Comparison of ENCODE assay signal across 10 mouse cellular contexts in the genomic region with DNA sequence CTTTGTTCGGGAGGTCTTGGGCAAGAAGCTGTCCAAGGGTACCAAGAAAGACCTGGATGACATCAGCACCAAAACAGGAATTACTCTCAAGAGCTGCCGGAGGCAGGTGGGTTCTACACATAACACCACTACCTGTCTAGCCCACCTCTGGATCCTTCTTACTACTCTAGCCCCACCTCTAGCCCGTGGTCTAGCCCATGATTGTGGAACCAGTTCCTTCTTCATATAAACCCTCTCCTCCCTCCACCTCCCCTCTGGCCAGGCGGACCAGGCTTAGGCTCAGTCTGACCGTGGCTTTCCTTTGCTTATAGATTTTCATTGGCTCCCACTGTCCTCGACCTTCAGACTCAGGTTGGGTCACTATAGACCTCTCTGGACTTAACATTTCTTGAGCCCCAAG. TPM values are rescaled to one million over a fixed set of nuclear protein-coding genes. Genes with fewer than 3 reads are reported as not detected.
DNase-seq lines count a peak whose midpoint lies in the region; ATAC-seq and TF ChIP-seq lines count a peak whose summit lies in the region.
"Had no signal": no experiment of that assay in that cellular context is flagged by ENCODE, and none has a peak within 500 bp of the region (broad histone marks: within the 10 kb centered on the region; RNA-seq: fewer than 3 reads in every experiment).

No protein-coding gene starts in this region.

- no peaks in the 10 kb centered on the region for H3K9me3 ChIP-seq in heart, embryonic 13.5 days
- no peaks in the 10 kb centered on the region for H3K9me3 ChIP-seq in G1E (replicated peaks)
- no peaks in the 10 kb centered on the region for H3K9me3 ChIP-seq in forebrain, postnatal 0 days (ENCODE audit: low read length)
- H3K9me3 ChIP-seq in liver, postnatal 0 days (ENCODE audit: low read length): no peaks in the 10 kb centered on the region

- no peaks in the 10 kb centered on the region for H3K27me3 ChIP-seq in heart, embryonic 13.5 days (replicated peaks)
- no peaks in the 10 kb centered on the region for H3K27me3 ChIP-seq in G1E (ENCODE audit: insufficient read depth, low read length)
- H3K27me3 ChIP-seq in forebrain, postnatal 0 days (ENCODE audit: insufficient read depth, low read length): no peaks in the 10 kb centered on the region
- 0 out of 2 replicates have a peak, but pooled peaks cover 4% of the 10 kb centered on the region for H3K27me3 ChIP-seq in liver, postnatal 0 days (ENCODE audit: insufficient read depth, low read length)

- no peak for ATAC-seq in heart, embryonic 13.5 days (ENCODE audit: extremely low read depth, insufficient number of reproducible peaks, low FRiP score, low TSS enrichment)
- no peak for ATAC-seq in G1E (ENCODE audit: extremely low read depth, insufficient number of reproducible peaks, low FRiP score, poor library complexity, severe bottlenecking)
- no peak for ATAC-seq in forebrain, postnatal 0 days
- ATAC-seq in liver, postnatal 0 days: no peak

- no peak for TF ChIP-seq CTCF in G1E (IDR thresholded peaks at IDR 0.05; ENCODE audit: low read depth, low read length)
- TF ChIP-seq CTCF in forebrain, postnatal 0 days (IDR thresholded peaks at IDR 0.05; ENCODE audit: low read depth): no peak
- no peak for TF ChIP-seq CTCF in liver, postnatal 0 days (IDR thresholded peaks at IDR 0.05; ENCODE audit: low read depth)

- no peak for DNase-seq in heart, adult 8-10 months (ENCODE audit: low spot score)
- no peak for DNase-seq in G1E (ENCODE audit: low spot score)
- DNase-seq in forebrain, postnatal 0 days: no peak
- DNase-seq in liver, postnatal 0 days: no peak
- DNase-seq in adrenal gland, adult (ENCODE audit: inconsistent age in 2 of 2, low spot score in 1 of 2): no peak
- DNase-seq in testis, postnatal 14 days (ENCODE audit: low spot score): no peak
- DNase-seq in adrenal gland, postnatal 4 days (ENCODE audit: low spot score in 2 of 2): no peak
- DNase-seq: layer of hippocampus, adult 9-11 months; retina, postnatal 1 day had no signal

- peaks cover 47% of the 10 kb centered on the region for H3K36me3 ChIP-seq in heart, embryonic 13.5 days
- H3K36me3 ChIP-seq in G1E (replicated peaks): peaks cover 54% of the 10 kb centered on the region
- peaks cover 33% of the 10 kb centered on the region for H3K36me3 ChIP-seq in forebrain, postnatal 0 days (ENCODE audit: insufficient read depth)
- peaks cover 36% of the 10 kb centered on the region for H3K36me3 ChIP-seq in liver, postnatal 0 days (replicated peaks; ENCODE audit: insufficient read depth, low read length)

- H3K4me1 ChIP-seq in heart, embryonic 13.5 days: peaks cover 45% of the 10 kb centered on the region
- H3K4me1 ChIP-seq in G1E (ENCODE audit: insufficient read depth, low read depth, low read length): peaks cover 60% of the 10 kb centered on the region
- H3K4me1 ChIP-seq in forebrain, postnatal 0 days (ENCODE audit: insufficient read depth): peaks cover 23% of the 10 kb centered on the region
- H3K4me1 ChIP-seq in liver, postnatal 0 days (ENCODE audit: insufficient read depth): peaks cover 29% of the 10 kb centered on the region

- no peak overlapping the region for H3K27ac ChIP-seq in heart, embryonic 13.5 days (replicated peaks)
- H3K27ac ChIP-seq in forebrain, postnatal 0 days (ENCODE audit: low read depth, low read length): no peak overlapping the region
- H3K27ac ChIP-seq in liver, postnatal 0 days (ENCODE audit: low read depth): no peak overlapping the region

- WGBS in heart, embryonic 13.5 days: 79% methylated on average over 6 of the region's 6 CpGs
- 82% methylated on average over 6 of the region's 6 CpGs for WGBS in forebrain, postnatal 0 days
- WGBS in liver, postnatal 0 days (ENCODE audit: insufficient replicate concordance): 86% methylated on average over 6 of the region's 6 CpGs

- peak overlapping the region; percentile 95 for H3K4me2 ChIP-seq in heart, embryonic 13.5 days
- peak overlapping the region; percentile 93 for H3K4me2 ChIP-seq in forebrain, postnatal 0 days (ENCODE audit: low read depth)
- peak overlapping the region; percentile 96 for H3K4me2 ChIP-seq in liver, postnatal 0 days (ENCODE audit: low read depth, low read length)

- H3K4me3 ChIP-seq in heart, embryonic 13.5 days: peak overlapping the region; percentile 68
- peak overlapping the region; percentile 88; the same call in 1 of the 2 replicates for H3K4me3 ChIP-seq in G1E (ENCODE audit: low read depth, low read length)
- peak overlapping the region; percentile 88 for H3K4me3 ChIP-seq in forebrain, postnatal 0 days (ENCODE audit: low read depth, low read length)
- 0 out of 2 replicates have a peak overlapping the region, but pooled peaks have one; percentile 84 for H3K4me3 ChIP-seq in liver, postnatal 0 days (ENCODE audit: low read depth, low read length)

- peak overlapping the region; percentile 86 for H3K9ac ChIP-seq in heart, embryonic 13.5 days
- H3K9ac ChIP-seq in forebrain, postnatal 0 days: peak overlapping the region; percentile 77; the same call in 1 of the 2 replicates
- H3K9ac ChIP-seq in liver, postnatal 0 days (replicated peaks): peak overlapping the region; percentile 84

- TF ChIP-seq EP300 in liver, postnatal 0 days (IDR thresholded peaks at IDR 0.05; ENCODE audit: low read depth): no peak

RNA-seq across cellular contexts. Expression of a gene that starts 1.0 kb away (rescaled TPM):
- polyA plus RNA-seq in heart, embryonic 13.5 days (2015; fragmentation: Nextera tagmentation; extraction: Ambion mirVana): 87.4 and 93.1 TPM in 2 replicates
- 10 to 100 TPM; 41.3 to 52.3 (median 49.2) TPM for total RNA-seq in heart, adult 8-10 months (2022)
- total RNA-seq in G1E (2014; fragmentation: Nextera tagmentation) (50.8 and 53.9 TPM in 2 replicates), G1E (2017) (71.8 and 104 TPM in 2 replicates)
- 42.8 and 162 TPM in 2 replicates for polyA plus RNA-seq in G1E (2012)
- total RNA-seq in forebrain, postnatal 0 days (2014; rRNA removed): 116 and 125 TPM in 2 replicates
- 175 and 180 TPM in 2 replicates for polyA plus RNA-seq in forebrain, postnatal 0 days (2015; fragmentation: Nextera tagmentation; extraction: Ambion mirVana)
- polyA plus RNA-seq in liver, postnatal 0 days (2015; fragmentation: Nextera tagmentation; extraction: Ambion mirVana): 35.6 and 35.7 TPM in 2 replicates
- 100 to 1,000 TPM; 134 to 137 TPM for total RNA-seq in adrenal gland, postnatal 4 days (2021)

RNA-seq across cellular contexts. Expression of a gene that starts 3.7 kb away (rescaled TPM):
- polyA plus RNA-seq in heart, embryonic 13.5 days (2015; fragmentation: Nextera tagmentation; extraction: Ambion mirVana): 7.6 and 8.1 TPM in 2 replicates
- total RNA-seq in heart, adult 8-10 months (2022): 10 to 100 TPM in 1 of 4 experiments, 1 to 10 TPM in 3; 8.3 to 10.4 (median 8.9) TPM
- total RNA-seq in G1E (2014; fragmentation: Nextera tagmentation) (1.9 and 3.3 TPM in 2 replicates), G1E (2017) (3.0 and 4.1 TPM in 2 replicates)
- polyA plus RNA-seq in G1E (2012): 13.1 and 16.9 TPM in 2 replicates
- 19.3 and 21.2 TPM in 2 replicates for total RNA-seq in forebrain, postnatal 0 days (2014; rRNA removed)
- 15.3 and 16.2 TPM in 2 replicates for polyA plus RNA-seq in forebrain, postnatal 0 days (2015; fragmentation: Nextera tagmentation; extraction: Ambion mirVana)
- polyA plus RNA-seq in liver, postnatal 0 days (2015; fragmentation: Nextera tagmentation; extraction: Ambion mirVana): 1.6 and 2.1 TPM in 2 replicates
- 10 to 100 TPM; 10.4 to 10.6 TPM for total RNA-seq in adrenal gland, postnatal 4 days (2021)

RNA-seq across cellular contexts. Expression of a gene that starts 6.9 kb away (rescaled TPM):
- 0.56 and 1.7 TPM in 2 replicates for polyA plus RNA-seq in heart, embryonic 13.5 days (2015; fragmentation: Nextera tagmentation; extraction: Ambion mirVana)
- total RNA-seq in heart, adult 8-10 months (2022): under 1 TPM in 3 of 4 experiments, not detected in 1; 0.29 to 0.38 (median 0.37) TPM
- total RNA-seq in G1E (2014; fragmentation: Nextera tagmentation) (not detected in 2 replicates), G1E (2017) (not detected in 2 replicates)
- polyA plus RNA-seq in G1E (2012): not detected in 2 replicates
- total RNA-seq in forebrain, postnatal 0 days (2014; rRNA removed): 1.0 and 1.7 TPM in 2 replicates
- polyA plus RNA-seq in forebrain, postnatal 0 days (2015; fragmentation: Nextera tagmentation; extraction: Ambion mirVana): 2.3 and 2.5 TPM in 2 replicates
- polyA plus RNA-seq in liver, postnatal 0 days (2015; fragmentation: Nextera tagmentation; extraction: Ambion mirVana): 1.4 and 1.9 TPM in 2 replicates
- total RNA-seq in adrenal gland, postnatal 4 days (2021): 1 to 10 TPM in 1 of 2 experiments, under 1 TPM in 1; 0.67 to 1.3 TPM

RNA-seq across cellular contexts. Expression of a gene that starts 12.3 kb away (rescaled TPM):
- polyA plus RNA-seq in heart, embryonic 13.5 days (2015; fragmentation: Nextera tagmentation; extraction: Ambion mirVana): 74.0 and 80.7 TPM in 2 replicates
- 10 to 100 TPM in 2 of 4 experiments, 1 to 10 TPM in 2; 6.5 to 11.2 (median 9.5) TPM for total RNA-seq in heart, adult 8-10 months (2022)
- total RNA-seq in G1E (2014; fragmentation: Nextera tagmentation) (4.1 and 6.7 TPM in 2 replicates), G1E (2017) (4.6 and 6.6 TPM in 2 replicates)
- 3.0 and 3.1 TPM in 2 replicates for polyA plus RNA-seq in G1E (2012)
- 25.9 and 26.4 TPM in 2 replicates for total RNA-seq in forebrain, postnatal 0 days (2014; rRNA removed)
- polyA plus RNA-seq in forebrain, postnatal 0 days (2015; fragmentation: Nextera tagmentation; extraction: Ambion mirVana): 27.2 and 35.0 TPM in 2 replicates
- 8.1 and 9.2 TPM in 2 replicates for polyA plus RNA-seq in liver, postnatal 0 days (2015; fragmentation: Nextera tagmentation; extraction: Ambion mirVana)
- total RNA-seq in adrenal gland, postnatal 4 days (2021): 10 to 100 TPM; 80.0 to 88.0 TPM

RNA-seq across cellular contexts. Expression of a gene that starts 14.1 kb away (rescaled TPM):
- not detected in 2 replicates for polyA plus RNA-seq in heart, embryonic 13.5 days (2015; fragmentation: Nextera tagmentation; extraction: Ambion mirVana)
- under 1 TPM in 2 of 4 experiments, not detected in 2; 0.14 to 0.23 TPM for total RNA-seq in heart, adult 8-10 months (2022)
- total RNA-seq in G1E (2014; fragmentation: Nextera tagmentation): 0.90 and 3.0 TPM in 2 replicates
- 1.9 and 2.3 TPM in 2 replicates for total RNA-seq in G1E (2017)
- polyA plus RNA-seq in G1E (2012): 3.4 and 3.6 TPM in 2 replicates
- total RNA-seq in forebrain, postnatal 0 days (2014; rRNA removed): 0.19 TPM in 1 of 2 replicates, not detected in the other
- not detected in 2 replicates for polyA plus RNA-seq in forebrain, postnatal 0 days (2015; fragmentation: Nextera tagmentation; extraction: Ambion mirVana)
- polyA plus RNA-seq in liver, postnatal 0 days (2015; fragmentation: Nextera tagmentation; extraction: Ambion mirVana): not detected in 2 replicates
- total RNA-seq in adrenal gland, postnatal 4 days (2021): under 1 TPM in 1 of 2 experiments, not detected in 1; 0.20 TPM
